Mouse (Mus musculus) ovary, adult 18-20 months (tissue): Measurements from ENCODE around the gene Serac1.

Source experiments
- DNase-seq: peaks from one replicate; pipeline ENCODE4 v3.0.0; 2022; ENCODE audit warnings: low spot score, mixed read lengths

Serac1 gene

DNA sequence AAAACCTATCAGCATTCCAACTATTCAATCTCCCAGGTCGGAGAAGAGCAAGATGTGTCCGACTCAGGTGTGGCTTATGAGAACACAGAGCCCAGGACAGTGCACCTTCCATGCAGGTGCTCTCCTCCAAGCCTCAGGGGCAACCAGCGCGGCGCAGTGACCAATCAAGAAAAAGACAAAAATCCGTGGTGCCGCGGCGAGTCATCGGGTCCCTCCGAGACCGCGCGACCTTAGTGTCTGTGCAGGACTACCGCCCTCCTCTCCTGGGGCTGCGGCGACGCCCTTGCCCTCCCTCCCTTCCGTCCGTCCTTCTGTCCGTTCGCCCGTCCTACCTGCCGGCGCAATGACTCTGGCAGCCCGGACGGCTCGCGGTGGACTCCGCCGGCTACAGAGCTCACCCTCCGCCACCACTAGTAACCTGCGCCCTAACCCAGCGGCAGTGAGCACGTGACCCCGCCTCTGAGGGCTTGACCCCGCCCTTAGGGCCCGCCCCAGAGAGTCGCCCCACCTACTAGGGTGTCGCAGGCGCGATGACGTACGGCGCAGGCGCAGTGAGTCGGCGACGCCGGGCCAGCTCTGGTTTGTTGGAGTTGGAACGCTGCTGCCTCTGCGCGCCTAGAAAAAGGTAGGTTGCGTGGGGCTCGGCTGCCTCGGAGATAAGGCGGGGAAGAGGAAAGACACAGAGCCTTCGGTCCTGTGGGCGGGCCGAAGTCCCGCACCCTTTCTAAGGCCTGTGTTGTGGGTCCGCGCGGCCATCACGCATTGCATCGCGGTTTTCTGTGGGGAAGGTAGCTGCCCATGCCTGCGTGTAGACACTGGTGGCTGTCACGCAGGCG lies at the start of gene Serac1, which contains the start of gene Gtf2h5:
Gene Serac1, minus strand, starts transcription at position 455 of the 836 bp plus-strand sequence.
Gene Gtf2h5, plus strand, starts transcription at position 500 of the 836 bp plus-strand sequence.
- peak; percentile 95 for DNase-seq

DNA sequence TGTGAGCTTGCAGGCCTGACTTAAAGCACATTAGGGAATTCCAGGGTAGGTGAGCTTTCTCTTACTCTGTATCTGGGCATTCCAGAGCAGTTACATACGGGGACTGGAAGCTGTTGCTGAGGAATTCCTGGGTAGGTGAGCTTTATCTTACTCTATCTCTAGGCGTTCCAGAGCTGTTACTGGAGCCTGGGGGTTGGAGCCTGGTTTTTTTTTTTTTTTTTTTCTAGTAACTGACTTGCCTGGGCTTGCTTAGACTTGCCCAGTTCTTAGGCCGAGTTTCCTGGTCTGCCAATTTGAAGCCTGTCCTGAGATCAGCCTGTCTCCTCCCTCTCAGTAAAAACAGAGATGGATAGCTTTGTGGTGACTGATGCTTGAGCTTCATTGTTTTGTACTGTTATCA lies 48.5 kb upstream of the Serac1 start:
- DNase-seq, result no peak

DNA sequence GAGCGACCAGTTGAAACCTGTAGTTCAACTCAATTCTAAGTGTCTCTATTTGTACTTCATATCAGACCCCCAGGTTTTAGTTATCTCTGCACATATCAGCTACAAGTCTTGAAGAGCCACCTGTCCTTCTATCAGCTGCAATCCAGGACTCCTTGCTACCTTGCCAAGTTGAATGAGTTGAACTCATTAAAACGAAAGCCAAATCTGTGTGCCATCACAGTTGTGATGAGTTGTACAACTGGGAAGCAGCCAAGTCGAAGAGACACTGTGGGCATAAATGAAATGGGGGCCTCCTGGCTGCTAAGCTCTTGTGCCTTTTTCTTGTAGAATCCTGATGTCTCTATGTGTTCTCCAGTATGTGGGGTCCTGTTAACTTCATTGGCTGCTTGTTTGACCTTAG lies 45.9 kb upstream of the Serac1 start:
- no peak for DNase-seq

DNA sequence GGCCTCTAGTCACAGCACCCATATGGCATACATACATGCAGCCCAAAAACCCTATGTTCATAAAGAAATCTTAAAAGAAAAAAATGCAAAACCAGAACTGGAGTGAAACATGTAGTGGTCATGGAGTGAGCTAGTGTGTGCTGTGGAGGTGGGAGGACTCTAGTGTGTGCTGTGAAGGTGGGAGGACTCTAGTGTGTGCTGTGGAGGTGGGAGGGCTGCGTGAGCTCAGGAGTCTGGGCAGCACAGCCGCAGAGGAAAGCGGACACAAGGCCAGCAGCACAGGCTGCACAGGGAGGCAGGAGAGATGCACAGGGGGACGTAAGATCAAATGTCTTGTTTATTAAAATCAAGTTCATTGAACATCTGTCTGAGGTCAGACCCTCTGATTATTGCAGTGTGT lies 44.2 kb upstream of the Serac1 start:
- no peak for DNase-seq

DNA sequence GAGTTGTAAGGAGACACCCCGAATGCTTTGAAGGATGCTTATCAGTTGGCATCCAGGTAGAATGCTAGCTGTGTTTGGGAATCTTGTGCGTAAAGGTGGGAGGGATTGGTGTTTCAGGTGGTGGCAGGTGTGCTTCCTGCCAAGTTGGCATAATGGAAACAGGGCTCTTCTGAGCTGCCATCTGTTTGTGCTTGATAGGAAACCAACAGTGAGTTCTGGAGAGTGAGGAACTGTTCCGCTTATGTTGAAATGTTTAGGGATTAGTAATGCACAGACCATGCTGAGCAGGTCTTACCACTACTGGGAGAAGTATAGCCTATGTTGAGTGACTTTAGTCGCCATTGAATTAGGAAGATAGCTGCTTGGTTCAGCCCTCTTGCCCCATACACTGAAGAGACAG lies 39.3 kb upstream of the Serac1 start:
- no peak for DNase-seq

DNA sequence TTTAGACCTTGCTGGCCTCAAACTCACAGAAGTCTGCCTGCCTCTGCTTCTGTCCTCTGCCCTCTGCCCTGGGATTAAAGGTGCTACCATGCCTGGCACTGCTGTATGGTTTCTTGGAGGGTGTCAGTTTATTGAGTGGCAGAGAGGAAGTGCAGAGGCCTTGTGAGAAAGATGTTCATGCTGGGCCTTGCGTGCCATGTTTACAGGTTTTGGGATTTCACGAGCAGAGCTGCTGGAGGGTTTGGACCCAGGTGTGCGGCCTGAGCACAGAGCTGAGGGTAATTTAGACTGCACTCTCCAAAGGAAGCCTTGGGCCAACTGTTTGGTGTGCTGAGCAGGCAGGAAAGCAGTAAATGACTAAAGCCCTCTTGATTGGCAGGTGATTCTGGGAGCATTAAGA lies 38.4 kb upstream of the Serac1 start:
- no peak for DNase-seq

DNA sequence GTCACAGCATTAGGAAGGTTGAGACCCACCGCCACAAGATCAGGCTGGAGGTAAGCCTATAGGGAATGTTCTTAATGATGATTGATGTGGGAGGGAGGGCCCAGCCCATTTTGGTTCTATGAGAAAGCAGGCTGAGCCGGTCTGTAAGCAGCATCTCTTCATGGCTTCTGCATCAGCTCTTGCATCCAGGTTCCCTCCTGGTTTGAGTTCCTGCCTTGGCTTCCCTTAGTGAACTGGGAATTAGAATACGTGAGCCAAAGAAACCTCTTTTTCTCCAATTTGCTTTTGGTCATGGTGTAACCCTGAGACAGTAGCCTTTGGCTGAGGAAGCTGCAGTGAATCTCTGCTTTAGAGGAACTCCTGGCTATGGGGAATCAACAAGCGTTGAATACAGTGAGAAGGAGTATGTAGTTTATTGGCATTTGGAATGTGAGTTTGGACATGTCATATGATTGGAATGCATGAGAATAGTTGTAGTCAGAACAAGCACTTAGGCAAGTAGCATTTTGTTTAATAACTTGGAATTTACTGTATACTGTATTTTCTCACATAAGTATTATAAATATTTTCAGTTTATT lies 37.7 kb upstream of the Serac1 start:
- no peak for DNase-seq

DNA sequence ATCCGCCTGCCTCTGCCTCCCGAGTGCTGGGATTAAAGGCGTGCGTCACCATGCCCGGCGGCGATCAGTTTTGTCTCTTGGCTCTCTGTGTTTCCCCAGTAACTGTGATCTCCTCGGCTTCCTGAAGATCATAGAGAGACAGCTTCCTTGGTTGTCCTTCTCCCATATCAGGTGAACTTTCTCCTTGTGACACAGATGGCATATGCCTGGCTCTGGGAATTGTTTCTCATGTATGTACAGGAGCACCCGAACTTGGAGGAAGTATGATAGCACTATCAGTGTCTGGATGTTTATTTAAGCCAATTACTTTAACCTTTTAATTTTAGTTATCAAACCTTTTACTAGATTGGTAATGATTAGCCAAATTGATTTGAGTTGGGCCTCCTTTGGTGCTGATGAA lies 35.5 kb upstream of the Serac1 start:
- no peak for DNase-seq

DNA sequence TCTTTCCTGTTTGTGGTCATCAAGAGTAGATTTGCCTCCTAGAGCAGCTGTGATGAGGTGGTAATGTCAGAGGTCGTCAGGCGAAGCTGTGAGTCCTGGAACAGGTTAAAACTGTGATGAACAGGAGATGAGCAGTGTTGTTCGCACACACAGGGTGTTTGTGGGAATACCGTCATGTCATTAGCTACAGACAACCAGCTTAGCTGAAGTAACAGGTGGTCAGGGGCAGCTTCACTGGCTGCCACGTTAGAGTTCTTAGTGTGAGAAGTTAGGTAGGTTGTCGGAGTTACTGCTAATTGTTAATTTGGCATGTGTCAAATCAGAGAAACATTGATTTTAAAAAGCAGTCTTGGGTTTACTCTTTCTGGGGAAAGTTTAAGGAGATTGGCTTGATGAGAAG lies 34.1 kb upstream of the Serac1 start:
- no peak for DNase-seq

DNA sequence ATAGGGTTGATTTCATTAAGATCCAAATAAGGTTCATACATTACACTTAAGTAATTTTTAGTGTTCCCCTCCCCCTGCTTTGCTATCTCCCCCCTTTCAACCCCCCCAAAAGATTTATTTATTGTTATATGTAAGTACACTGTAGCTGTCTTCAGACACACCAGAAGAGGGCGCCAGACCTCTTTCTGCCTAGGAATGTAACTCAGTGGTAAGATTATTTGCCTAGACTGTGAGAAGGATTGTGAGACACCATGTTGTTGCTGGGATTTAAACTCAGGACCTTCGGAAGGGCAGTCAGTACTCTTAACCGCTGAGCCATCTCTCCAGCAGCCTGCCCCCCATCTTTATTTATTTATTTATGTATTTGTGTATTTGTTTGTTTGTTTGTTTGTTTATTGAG lies 31.4 kb upstream of the Serac1 start:
- no peak for DNase-seq

DNA sequence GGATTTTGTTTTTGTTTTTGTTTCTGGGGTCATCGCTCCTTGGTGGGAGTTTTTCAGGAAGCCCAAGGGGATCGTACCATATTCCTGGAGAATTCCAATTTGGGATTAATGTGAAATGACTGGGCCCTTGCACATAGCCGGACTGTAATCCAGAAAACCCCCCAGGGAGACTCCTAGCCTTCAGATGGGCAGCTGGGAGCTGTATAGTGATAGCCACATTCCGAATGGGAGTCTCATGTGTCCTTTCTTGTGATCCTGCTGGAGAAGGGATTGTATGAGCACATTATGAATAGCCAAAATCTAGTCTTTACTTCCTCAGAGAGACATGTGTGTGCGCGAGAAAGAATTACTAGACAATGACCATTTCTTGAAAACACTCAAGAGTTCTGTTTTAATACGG lies 28.6 kb upstream of the Serac1 start:
- DNase-seq, result no peak

DNA sequence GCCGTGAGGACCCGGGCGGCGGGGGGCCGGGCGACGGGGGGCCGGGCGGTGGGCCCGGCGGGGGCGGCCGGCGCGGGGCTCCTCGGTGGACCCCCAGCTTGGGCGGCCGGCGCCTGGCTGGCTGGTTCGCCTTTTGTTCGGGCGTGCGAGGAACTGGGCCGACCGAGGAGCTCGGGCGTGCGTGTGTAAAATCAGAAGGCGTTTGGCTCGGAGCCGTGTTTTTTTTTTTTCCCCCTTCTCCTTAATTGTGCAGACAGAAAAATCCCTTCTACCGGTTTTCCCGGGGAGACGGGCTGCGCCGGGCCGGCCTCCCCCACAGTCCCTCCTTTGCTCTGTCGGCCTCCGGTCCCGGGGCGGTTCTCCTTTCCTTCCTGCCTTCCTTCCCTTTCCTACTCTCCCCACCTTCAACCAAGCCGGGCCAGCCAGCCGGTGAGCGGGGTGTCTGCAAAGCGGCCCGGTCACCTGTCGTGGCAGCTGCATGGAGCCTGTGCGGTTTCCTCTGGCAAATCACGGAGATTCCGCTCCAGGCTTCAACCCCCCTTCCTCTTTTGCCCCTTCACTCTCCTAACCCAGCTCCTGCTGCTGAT lies 27.6 kb upstream of the Serac1 start:
- peak; percentile 17 for DNase-seq

DNA sequence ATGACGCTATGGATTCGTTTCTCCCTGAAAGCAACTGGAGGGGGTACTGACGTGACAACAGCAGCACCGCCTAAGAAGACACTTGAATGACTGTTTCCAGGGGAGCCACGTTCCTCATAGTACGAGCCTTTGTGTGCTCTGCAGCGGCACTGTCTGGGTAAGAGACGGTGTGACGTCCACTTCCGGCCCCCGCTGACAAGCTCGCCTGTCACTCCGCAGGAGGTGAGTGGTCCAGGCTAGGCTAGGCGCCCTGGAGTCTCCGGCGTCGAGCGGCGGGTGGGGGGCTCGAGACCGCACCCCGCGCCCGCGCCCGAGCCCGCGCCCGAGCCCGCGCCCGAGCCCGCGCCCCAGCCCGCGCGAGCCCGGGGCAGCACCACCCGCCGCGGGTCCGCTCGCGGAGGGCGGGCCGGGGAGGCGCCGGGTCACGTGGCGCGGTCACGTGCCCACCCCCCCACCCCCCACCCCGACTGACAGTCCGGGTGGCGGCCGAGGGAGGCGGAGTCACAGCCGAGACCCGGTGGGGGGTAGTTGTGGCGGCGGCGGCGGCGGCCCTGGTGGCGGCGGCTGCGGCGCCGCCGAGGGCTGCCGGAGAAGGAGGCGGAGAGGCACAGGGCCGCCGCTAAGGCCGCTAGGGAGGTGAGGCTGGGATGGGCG lies 26.9 kb upstream of the Serac1 start, which contains the start of gene Tulp4:
Gene Tulp4, plus strand, starts transcription at position 77 of the 654 bp plus-strand sequence.
- peak; percentile 75 for DNase-seq

DNA sequence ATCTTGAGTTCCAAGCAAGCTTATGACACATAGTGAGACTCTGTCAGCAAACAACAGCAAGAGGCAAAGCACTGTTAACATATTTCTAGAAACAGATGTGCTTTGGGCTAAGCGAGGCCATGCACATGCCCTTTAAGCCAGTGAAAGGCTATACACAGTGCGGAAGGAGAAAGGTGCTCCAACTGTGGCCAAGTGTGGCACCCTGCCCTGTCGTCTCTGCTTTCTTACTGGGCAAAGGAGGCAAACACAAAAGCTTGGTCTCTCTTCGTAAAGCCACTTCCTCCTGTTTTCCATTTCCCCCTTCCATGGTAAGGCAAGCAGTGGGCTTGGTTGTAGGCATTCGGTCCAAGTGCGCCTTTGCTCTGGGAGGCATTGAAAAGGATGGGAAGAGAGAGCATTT lies 24.0 kb upstream of the Serac1 start:
- no peak for DNase-seq

DNA sequence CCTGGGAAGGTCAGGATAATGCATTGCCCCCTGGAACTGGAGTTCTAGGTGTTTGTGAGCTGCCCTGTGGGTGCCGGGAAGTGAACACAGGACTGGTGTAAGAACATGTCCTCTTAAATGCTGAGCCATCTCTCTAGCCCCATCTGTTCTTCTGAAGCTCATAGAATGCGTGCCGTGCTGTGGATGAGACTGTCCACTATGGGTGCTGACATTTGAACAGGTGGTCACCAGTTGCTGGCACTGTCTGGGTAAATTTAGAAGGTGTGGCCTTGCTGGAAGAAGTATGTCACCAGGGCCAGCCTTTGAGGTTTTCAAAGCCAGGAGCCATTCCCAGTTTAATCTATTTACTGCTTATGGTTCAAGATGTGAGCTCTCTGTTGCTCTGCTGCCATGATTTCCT lies 22.7 kb upstream of the Serac1 start:
- no peak for DNase-seq

DNA sequence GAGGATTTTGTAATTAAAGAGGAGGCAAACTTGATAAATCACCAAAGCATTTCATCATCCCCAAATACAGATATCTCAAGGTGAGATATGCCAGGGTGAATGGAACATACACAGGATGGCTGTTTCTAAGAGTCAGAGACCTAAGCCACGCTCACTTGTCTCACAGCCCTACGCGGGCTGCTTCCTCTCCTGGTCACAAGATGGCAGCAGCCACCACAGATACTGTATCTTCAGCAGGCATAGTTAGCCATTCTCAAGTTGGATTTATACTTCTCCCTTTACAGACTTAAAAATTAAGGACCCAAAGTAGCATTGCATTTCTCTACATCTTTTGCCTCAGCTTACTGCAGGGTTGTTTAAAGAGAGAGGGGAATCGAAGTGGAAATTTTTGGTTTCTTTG lies 18.3 kb upstream of the Serac1 start:
- DNase-seq, result no peak

DNA sequence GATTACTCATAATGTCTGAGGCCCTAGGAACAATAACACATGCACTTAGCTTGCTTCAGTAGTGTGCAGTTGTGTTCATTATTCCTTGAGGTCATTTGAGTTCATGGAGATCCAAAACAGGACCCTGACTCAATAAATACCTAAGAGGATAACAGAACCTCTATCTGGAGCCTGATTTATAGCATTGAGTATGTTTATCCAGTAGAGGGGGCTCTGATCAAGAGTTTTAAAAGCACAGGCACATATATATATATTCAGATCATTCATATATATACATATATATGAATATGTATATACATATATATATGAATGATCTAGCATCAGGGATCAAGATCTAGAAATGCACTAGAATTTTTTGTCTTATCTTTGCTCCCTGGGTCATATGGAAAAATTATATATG lies 16.0 kb upstream of the Serac1 start:
- no peak for DNase-seq

DNA sequence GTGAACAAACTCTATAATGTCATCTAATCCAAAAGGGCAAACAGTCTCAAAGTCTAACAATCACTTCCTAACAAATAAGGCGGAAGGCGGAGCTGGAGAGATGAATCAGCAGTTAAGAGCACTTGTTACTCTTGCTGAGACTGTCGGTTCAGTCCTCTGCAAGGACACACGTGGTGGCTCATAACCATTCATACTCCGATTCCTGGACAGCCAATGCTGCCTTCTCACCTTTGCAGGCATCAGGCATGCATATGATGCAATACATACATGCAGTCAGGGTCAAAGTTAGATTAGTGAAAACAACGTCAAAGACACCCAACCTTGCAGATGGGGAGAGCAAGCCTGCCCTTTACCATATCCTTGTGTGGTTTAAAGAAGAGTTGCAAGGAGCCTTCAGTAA lies 12.1 kb upstream of the Serac1 start:
- DNase-seq, result no peak

DNA sequence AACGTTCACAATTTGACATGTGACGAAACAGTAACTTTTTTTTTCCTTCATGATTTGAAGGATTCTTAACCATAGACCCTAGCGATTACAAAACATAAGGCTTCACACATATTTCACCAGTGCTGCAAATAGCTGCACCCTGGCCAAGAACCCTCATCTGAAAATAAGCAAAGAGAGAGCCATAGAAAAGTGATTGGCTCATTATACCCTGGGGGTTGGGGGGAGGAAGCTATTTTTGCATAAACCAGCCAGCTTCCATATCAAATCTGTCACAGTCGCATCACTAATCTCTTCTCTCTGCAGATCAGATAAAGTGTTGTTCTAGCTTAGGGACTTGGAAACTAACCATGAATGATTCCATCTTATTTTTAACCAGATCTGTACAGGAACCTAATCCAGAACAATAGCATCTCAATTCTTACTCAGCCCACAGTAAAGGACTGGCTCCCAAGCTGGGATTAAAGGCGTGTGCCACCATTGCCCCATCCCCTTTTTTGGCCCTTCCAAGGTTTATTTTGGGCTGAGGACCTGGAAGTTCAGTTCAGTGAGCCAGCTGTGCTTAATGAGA lies 3.9 kb upstream of the Serac1 start:
- DNase-seq, result no peak

DNA sequence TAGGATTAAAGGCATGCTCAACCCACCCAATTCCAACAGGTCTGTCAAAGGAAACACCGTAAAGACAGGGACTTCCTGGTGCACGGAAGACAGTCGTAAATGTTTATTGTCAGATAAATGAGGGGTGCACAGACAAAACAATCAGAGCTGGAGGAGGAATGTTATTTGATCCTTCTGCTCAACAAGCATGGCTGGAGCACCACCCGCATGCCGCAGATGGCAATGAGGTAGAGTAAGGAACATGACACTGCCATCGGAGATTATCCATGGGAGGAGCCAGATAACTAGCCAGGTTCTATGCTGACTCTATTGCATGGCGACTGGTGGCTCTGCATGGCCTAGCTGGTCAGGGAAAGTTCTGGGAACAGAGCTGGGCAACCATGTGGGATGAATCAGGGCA lies 6.1 kb downstream of the Serac1 start:
- no peak for DNase-seq

DNA sequence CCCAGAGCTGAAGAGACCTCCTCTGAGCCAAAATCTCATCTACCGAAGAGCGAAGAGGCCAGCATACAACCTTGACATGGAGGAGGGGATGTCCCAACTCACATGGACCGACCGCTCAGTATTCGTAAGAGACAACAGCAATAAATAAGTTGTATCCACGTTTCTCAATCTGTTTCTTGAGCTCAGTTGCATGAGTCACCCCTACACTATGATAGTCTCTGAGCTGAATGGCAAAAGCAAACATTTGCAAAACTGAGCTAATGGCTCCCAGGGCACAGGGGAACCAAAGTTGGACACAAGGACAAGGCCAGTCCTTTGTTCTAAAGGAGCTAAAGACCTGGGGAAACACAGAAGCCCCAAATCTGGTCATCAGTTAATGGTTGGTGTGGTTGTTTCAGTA lies 9.7 kb downstream of the Serac1 start:
- DNase-seq, result no peak

DNA sequence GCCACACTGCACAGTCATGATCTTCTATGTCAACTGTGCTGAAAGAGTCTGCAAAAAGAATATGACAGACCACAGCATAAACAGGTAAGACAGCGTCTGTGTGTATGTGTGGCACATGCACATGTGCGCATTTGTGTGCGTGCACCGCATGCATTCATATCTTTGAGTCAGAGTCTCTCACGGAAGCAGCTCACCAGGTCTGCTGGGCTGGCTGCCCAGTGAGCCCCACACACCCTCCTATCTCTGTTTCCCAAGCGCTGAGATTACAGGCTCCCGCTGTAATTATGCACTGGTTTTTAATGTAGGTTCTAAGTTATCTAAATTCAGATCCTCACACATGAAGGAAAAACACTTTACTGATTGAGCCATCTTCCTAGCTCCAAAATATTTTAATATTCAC lies 11.9 kb downstream of the Serac1 start:
- DNase-seq, result no peak

DNA sequence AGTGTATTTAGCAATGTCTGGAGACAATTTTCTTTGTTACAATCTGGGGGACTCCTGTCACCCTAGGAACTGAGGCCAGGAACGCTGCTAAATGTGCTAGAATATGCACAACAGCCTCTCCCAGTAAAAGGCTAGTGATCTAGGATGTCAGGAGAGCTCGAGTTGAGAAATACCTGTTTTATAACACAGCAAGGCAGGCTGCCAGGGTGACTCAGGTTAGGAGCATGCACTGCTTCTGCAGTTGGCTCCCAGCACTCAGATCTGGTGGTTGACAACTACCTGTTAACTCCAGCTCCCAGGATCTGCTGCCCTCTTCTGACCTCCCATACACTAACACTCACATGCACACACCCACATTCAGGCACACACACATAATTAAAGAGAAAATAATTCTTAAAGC lies 13.5 kb downstream of the Serac1 start:
- DNase-seq, result no peak
